ENCODE assay signal across 8 mouse cellular contexts in the genomic region with DNA sequence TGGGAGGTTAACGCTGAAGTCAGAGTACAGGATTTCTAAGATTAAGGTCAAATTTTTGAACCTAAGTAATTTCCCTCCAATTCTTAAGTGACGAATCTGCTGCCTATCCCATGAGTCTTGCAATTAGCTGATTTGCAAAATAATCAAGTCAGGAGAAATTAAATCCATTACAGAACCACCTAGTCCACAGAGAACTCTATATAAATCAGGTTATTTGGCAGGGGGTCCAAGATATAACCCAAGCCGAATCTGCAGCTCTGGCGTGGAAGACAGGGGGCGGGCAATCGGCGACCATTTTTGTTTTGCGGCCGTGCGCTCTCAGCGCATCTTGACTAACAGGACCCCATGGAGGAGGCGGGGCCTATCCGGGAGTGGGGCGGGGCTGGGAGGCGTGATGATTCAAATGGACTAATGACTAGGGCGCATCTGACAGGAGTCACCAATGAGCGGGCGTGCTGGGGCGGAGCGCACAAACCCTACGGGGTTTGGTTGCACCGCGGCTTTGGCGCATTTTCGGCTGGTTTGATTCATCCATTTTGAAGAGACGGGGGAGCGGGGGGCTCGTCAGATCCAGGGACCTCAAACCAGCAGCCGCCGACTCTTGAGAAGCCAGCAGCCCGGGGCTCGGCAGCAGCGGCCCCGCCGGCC. TPM values are rescaled to one million over a fixed set of nuclear protein-coding genes. Genes with fewer than 3 reads are reported as not detected.
DNase-seq lines count a peak whose midpoint lies in the region; ATAC-seq and TF ChIP-seq lines count a peak whose summit lies in the region.

A gene (plus strand): TSS at position 534 of the 648 bp plus-strand sequence.

- in situ Hi-C loops in ES-E14 (cut with MboI; ENCODE audit: low sequenced_read_pairs in 2 of 2, unreplicated experiment in 2 of 2), result no loop called here

- H3K4me1 ChIP-seq in ES-E14 (ENCODE audit: control insufficient read depth in 2 of 2, insufficient read depth in 2 of 2, low read length in 2 of 2, poor library complexity in 1 of 2), result peaks cover 0 to 16% of the 10 kb centered on the region in 2 experiments; a peak in 2 of 4 replicates
- peaks cover 20% of the 10 kb centered on the region for H3K4me1 ChIP-seq in forebrain, embryonic 15.5 days
- H3K4me1 ChIP-seq in lung, adult 2 months (ENCODE audit: control insufficient read depth, insufficient read depth, low read length), result no peaks in the 10 kb centered on the region; the same call in 1 of the 2 replicates

- no peak for TF ChIP-seq CTCF in lung, adult 2 months (IDR thresholded peaks at IDR 0.05; ENCODE audit: insufficient read depth, low read length)

- H3K4me3 ChIP-seq in ES-E14 (ENCODE audit: insufficient read depth in 1 of 2, low read depth in 1 of 2, low read length in 2 of 2, poor library complexity in 1 of 2, severe bottlenecking in 1 of 2), result peak within 1 kb of the TSS; percentile 77 to 99
- peak within 1 kb of the TSS; percentile 98 for H3K4me3 ChIP-seq in forebrain, embryonic 15.5 days
- peak within 1 kb of the TSS; percentile 90 for H3K4me3 ChIP-seq in lung, adult 2 months (replicated peaks; ENCODE audit: extremely low read depth, low read depth, low read length)

- peak; percentile 99 for DNase-seq in ES-E14 (ENCODE audit: low read depth, low spot score)
- peak; percentile 100 for DNase-seq in cerebellum, adult 11-12 months
- DNase-seq in heart, postnatal 25 days (ENCODE audit: low spot score), result peak; percentile 99
- peak; percentile 99 for DNase-seq in layer of hippocampus, adult 18-20 months (ENCODE audit: low spot score in 2 of 2)
- peak; percentile 98 for DNase-seq in lung, adult 2 months
- DNase-seq in thymus, adult 18-20 months, result peak; percentile 100

- peak within 1 kb of the TSS; percentile 92 for H3K27ac ChIP-seq in ES-E14 (ENCODE audit: insufficient read depth, low read depth, low read length, poor library complexity, severe bottlenecking)
- H3K27ac ChIP-seq in forebrain, embryonic 15.5 days (replicated peaks), result peak within 1 kb of the TSS; percentile 97

- H3K27me3 ChIP-seq in forebrain, embryonic 15.5 days, result peaks cover 9% of the 10 kb centered on the region; the same call in 1 of the 2 replicates

- TF ChIP-seq POLR2A in lung, adult 2 months (IDR thresholded peaks at IDR 0.05; ENCODE audit: borderline replicate concordance, extremely low read depth, low read depth, low read length), result 0 out of 2 replicates have a peak, but pooled peaks have one; percentile 32

- peak; percentile 99 for ATAC-seq in forebrain, embryonic 15.5 days (replicated peaks)
- ATAC-seq in neutrophil, adult 5-6 weeks (ENCODE audit: extremely low read depth, insufficient number of reproducible peaks, low FRiP score, poor library complexity, severe bottlenecking), result peak; percentile 99

- peak within 1 kb of the TSS; percentile 99 for H3K9ac ChIP-seq in ES-E14 (ENCODE audit: insufficient read depth, low read depth, low read length, poor library complexity, severe bottlenecking)
- peak within 1 kb of the TSS; percentile 95 for H3K9ac ChIP-seq in forebrain, embryonic 15.5 days (replicated peaks)

- peaks cover 4% of the 10 kb centered on the region for H3K36me3 ChIP-seq in ES-E14 (ENCODE audit: control insufficient read depth, insufficient read depth, low read length, poor library complexity, severe bottlenecking)
- no peaks in the 10 kb centered on the region for H3K36me3 ChIP-seq in forebrain, embryonic 15.5 days

- intact Hi-C loops in heart, postnatal 25 days (cut with DNase I), result loop anchor here (2.0 kb wide), 1 partner anchor 43 kb away; a partner anchor contains a TSS

- under 1% methylated on average over 35 of the region's 35 CpGs for WGBS in forebrain, embryonic 15.5 days
- WGBS in lung, adult 2 months, result under 1% methylated on average over 35 of the region's 35 CpGs

- H3K9me3 ChIP-seq in ES-E14 (ENCODE audit: control insufficient read depth, insufficient read depth, low read depth, low read length), result no peaks in the 10 kb centered on the region
- H3K9me3 ChIP-seq in forebrain, embryonic 15.5 days, result no peaks in the 10 kb centered on the region

- peak within 1 kb of the TSS; percentile 62 for H3K4me2 ChIP-seq in forebrain, embryonic 15.5 days (replicated peaks)

TF ChIP-seq in ES-E14, 5 proteins besides CTCF, POLR2A, EP300 and RAD21:
- TF ChIP-seq HCFC1 (IDR thresholded peaks at IDR 0.05; ENCODE audit: borderline replicate concordance, insufficient read depth, low read length) (no peak), MAFK (IDR thresholded peaks at IDR 0.05; ENCODE audit: insufficient read depth, low read depth, low read length) (0 out of 2 replicates have a peak, but pooled peaks have one; percentile 23), ZNF384 (IDR thresholded peaks at IDR 0.05; ENCODE audit: low read depth, low read length) (no peak), ZC3H11A (IDR thresholded peaks at IDR 0.05; ENCODE audit: borderline replicate concordance, low read depth, low read length) (peak; percentile 99), CHD2 (IDR thresholded peaks at IDR 0.05; ENCODE audit: low read depth, low read length) (peak; percentile 56)

RNA-seq across cellular contexts. Expression of the gene that starts here (rescaled TPM):
- 207 and 219 TPM in 2 replicates for total RNA-seq in ES-E14 (2012; rRNA removed)
- 62.9 and 63.2 TPM in 2 replicates for polyA plus RNA-seq in forebrain, embryonic 15.5 days (2015; fragmentation: Nextera tagmentation; extraction: Ambion mirVana)
- total RNA-seq in heart, postnatal 25 days (2021), result 10 to 100 TPM; 58.4 to 59.1 TPM
- total RNA-seq in layer of hippocampus, adult 18-20 months (2021), result 100 to 1,000 TPM; 158 to 166 TPM
- 5.6 and 11.3 TPM in 2 replicates for polyA plus RNA-seq in lung, adult 2 months (2012; rRNA removed)
- 67.6 and 84.8 TPM in 2 replicates for total RNA-seq in neutrophil, adult 5-6 weeks (2017)

Comparison
In these comparisons a context has a peak if more than half of its experiments do, and no peak if none do; other contexts are left out.
1. Peak in every context shown above with its lines: DNase-seq, ATAC-seq, H3K4me3 ChIP-seq and H3K27ac ChIP-seq.